Mouse (Mus musculus) layer of hippocampus, adult 2 months (tissue): ENCODE results near the gene Thoc7. TPM values are rescaled to one million over a fixed set of nuclear protein-coding genes. Genes with fewer than 3 reads are reported as not detected.

Source experiments
- DNase-seq, 2 experiments: peaks; one replicate each; pipeline ENCODE4 v3.0.0; 2022; ENCODE audit warnings: low spot score in 2 of 2
- H3K27ac ChIP-seq: fragments of 200-600 bp; 2 replicates; pipeline ENCODE4 v1.8.1; 2022
- H3K4me3 ChIP-seq: fragments of 200-600 bp; 2 replicates; pipeline ENCODE4 v1.8.1; 2022; ENCODE audit warnings: mild to moderate bottlenecking
- CTCF ChIP-seq: fragments of 200-600 bp; conservative IDR thresholded peaks from 2 replicates; pipeline ENCODE4 v1.8.1; 2022; ENCODE audit warnings: antibody characterized with exemption, mild to moderate bottlenecking, moderate library complexity
- total RNA-seq, 2 experiments: library from RNA; stranded (reverse); gene quantifications; 2 replicates each; pipeline ENCODE4 v1.2.3; 2021

Thoc7 gene
- total RNA-seq, 2 experiments from 2014 or later = 92.5 to 96.8 TPM

DNA sequence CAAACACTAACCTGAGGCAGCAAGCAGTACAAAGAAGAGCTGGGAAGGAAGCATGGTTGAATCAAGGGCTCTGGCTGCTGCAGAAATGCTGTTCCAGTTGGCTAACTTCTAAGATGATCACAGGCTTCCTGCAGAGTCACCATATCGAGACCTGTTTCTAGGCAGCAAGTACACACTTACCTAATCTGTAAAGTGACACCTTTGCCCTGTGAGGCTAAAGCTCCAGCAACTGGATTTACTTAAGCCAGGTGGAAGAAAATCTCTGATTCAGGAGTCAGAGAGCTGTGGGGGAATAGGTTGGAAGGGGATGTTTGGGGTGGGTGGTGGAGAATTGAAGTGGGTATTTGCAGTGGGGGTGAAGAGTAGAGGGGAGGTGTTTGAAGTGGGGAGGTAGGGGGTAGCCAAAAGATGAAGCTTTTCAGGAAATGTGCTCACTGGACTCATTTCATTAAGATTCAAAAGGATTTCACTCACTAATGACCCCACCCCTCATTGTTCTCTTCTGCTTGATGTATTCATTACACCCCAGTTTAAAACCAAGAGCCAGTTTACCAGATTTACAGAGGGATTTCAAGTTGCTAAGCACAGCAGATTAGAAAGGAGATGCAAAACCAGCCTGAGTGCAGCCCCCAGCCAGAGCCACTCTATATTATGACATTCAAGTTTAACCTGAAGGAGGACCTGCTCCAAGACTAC is 47.1 kb downstream of the Thoc7 start, which contains the start of gene Gm281:
Gm281 (minus strand) TSS at position 92 of the 696 bp plus-strand sequence.
- no peak for TF ChIP-seq CTCF
- DNase-seq = no peak
- H3K4me3 ChIP-seq = no peak within 1 kb of the TSS
- no peak within 1 kb of the TSS for H3K27ac ChIP-seq

GRCm38 (mm10) chr14:13910148-13910547 is 51.5 kb downstream of the Thoc7 start:
- no peak for DNase-seq
- no peak overlapping the region for H3K27ac ChIP-seq
- TF ChIP-seq CTCF = no peak
- no peak overlapping the region for H3K4me3 ChIP-seq

- no peak overlapping the region for H3K27ac ChIP-seq
- no peak for DNase-seq
- TF ChIP-seq CTCF = no peak
- no peak overlapping the region for H3K4me3 ChIP-seq
Measured at GRCm38 (mm10) chr14:13907145-13907544, 54.5 kb downstream of the Thoc7 start.

DNA sequence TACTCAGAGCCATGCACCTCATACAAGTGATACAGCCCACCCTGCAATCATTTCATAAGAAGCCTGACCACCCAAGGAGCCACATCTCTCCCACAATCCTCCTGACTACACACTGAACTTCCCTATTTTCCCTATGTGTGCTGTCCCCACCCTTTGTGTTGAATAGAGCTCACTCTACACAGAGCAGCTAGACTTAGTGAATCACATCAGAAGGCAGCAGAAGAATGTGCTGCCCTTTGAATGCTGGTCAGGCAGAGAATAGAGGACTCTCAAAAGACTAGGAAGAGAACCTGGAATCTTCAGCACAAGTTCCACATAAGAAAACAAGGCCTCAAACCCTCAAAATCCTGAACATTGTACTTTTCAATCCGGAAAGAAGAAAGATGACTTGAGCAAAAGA is 55.2 kb downstream of the Thoc7 start:
- Histone ChIP-seq H3K27ac (no peak overlapping the region), H3K4me3 (no peak overlapping the region)
- TF ChIP-seq CTCF = no peak
- no peak for DNase-seq

- peak; percentile 88 for TF ChIP-seq CTCF
- H3K4me3 ChIP-seq = peak overlapping the region; percentile 63
- peak; percentile 54 to 69 for DNase-seq
- peak overlapping the region; percentile 59; the same call in 1 of the 2 replicates for H3K27ac ChIP-seq
Measured at GRCm38 (mm10) chr14:13901611-13902067, 60.0 kb downstream of the Thoc7 start.

Other genes starting within 250 kb of the Thoc7 start
- gene Gm281, start 47.4 kb downstream of the Thoc7 start, total RNA-seq = not detected
- gene Atxn7, start 412 bp downstream of the Thoc7 start, total RNA-seq = 10 to 100 TPM; 25.7 to 31.6 TPM
- 100 to 1,000 TPM; 120 to 127 TPM for gene Psmd6, start 159.1 kb upstream of the Thoc7 start, total RNA-seq
- not detected for gene Olfr720, start 225.0 kb upstream of the Thoc7 start, total RNA-seq